Mouse (Mus musculus) megakaryocyte, embryonic 14.5 days (primary cell): ENCODE results near the gene Arhgap18.

Source experiments
- FLI1 ChIP-seq: IDR thresholded peaks from 2 replicates; pipeline ENCODE4 v1.6.1; 2012; ENCODE audit warnings: low read length, inconsistent platforms, mixed read lengths
- GATA1 ChIP-seq: IDR thresholded peaks from 3 replicates; pipeline ENCODE4 v1.6.1; 2012; ENCODE audit warnings: mixed read lengths, low read length, inconsistent platforms, borderline replicate concordance

GRCm38 (mm10) chr10:26776443-26776842, 23.2 kb downstream of the Arhgap18 start:
- no peak for TF ChIP-seq GATA1
- no peak for TF ChIP-seq FLI1
